8 mouse cellular contexts compared by ENCODE assay signal in genomic region chr5:31968046-31968506, GRCm38 (mm10).
DNase-seq lines count a peak whose midpoint lies in the region; ATAC-seq and TF ChIP-seq lines count a peak whose summit lies in the region.

No protein-coding gene starts in this region.

- H3K27ac ChIP-seq in gastrocnemius, adult 2 months = peak overlapping the region; percentile 44
- no peak overlapping the region for H3K27ac ChIP-seq in cerebellum, adult 2 months (ENCODE audit: insufficient read depth, low read length)
- H3K27ac ChIP-seq in intestine, embryonic 16.5 days (ENCODE audit: low read length) = peak overlapping the region; percentile 83
- peak overlapping the region; percentile 73; the same call in 1 of the 2 replicates for H3K27ac ChIP-seq in lung, postnatal 0 days (ENCODE audit: low read length)
- H3K27ac ChIP-seq in midbrain, embryonic 13.5 days = no peak overlapping the region

- H3K4me2 ChIP-seq in intestine, embryonic 16.5 days (ENCODE audit: low read depth, low read length) = no peak overlapping the region
- H3K4me2 ChIP-seq in lung, postnatal 0 days (replicated peaks; ENCODE audit: low read depth, low read length) = no peak overlapping the region
- H3K4me2 ChIP-seq in midbrain, embryonic 13.5 days (replicated peaks) = no peak overlapping the region

- ATAC-seq in intestine, embryonic 16.5 days = peak; percentile 97
- peak; percentile 31; the same call in 1 of the 2 replicates for ATAC-seq in lung, postnatal 0 days
- ATAC-seq in midbrain, embryonic 13.5 days = no peak

- intact Hi-C loops in gastrocnemius, adult 2 months (cut with DNase I) = no loop called here

- no peaks in the 10 kb centered on the region for H3K36me3 ChIP-seq in intestine, embryonic 16.5 days (ENCODE audit: control insufficient read depth, insufficient read depth, low read length)
- no peaks in the 10 kb centered on the region for H3K36me3 ChIP-seq in lung, postnatal 0 days (ENCODE audit: insufficient read depth, low read length)
- H3K36me3 ChIP-seq in midbrain, embryonic 13.5 days = no peaks in the 10 kb centered on the region

- H3K4me3 ChIP-seq in gastrocnemius, adult 2 months = no peak overlapping the region
- no peak overlapping the region for H3K4me3 ChIP-seq in cerebellum, adult 2 months (replicated peaks; ENCODE audit: insufficient read depth, low read depth, low read length)
- H3K4me3 ChIP-seq in intestine, embryonic 16.5 days (ENCODE audit: low read length) = no peak overlapping the region
- H3K4me3 ChIP-seq in lung, postnatal 0 days (ENCODE audit: low read depth, low read length) = no peak overlapping the region
- no peak overlapping the region for H3K4me3 ChIP-seq in midbrain, embryonic 13.5 days (replicated peaks)

- no peak overlapping the region; the same call in 1 of the 2 replicates for H3K9ac ChIP-seq in intestine, embryonic 16.5 days (ENCODE audit: low read depth, low read length)
- H3K9ac ChIP-seq in lung, postnatal 0 days (replicated peaks; ENCODE audit: low read depth) = no peak overlapping the region
- no peak overlapping the region for H3K9ac ChIP-seq in midbrain, embryonic 13.5 days (replicated peaks)

- peaks cover 10% of the 10 kb centered on the region for H3K4me1 ChIP-seq in cerebellum, adult 2 months (ENCODE audit: control insufficient read depth, insufficient read depth, low read length)
- peaks cover 12% of the 10 kb centered on the region; the same call in 1 of the 2 replicates for H3K4me1 ChIP-seq in intestine, embryonic 16.5 days (ENCODE audit: control insufficient read depth, insufficient read depth, low read length)
- no peaks in the 10 kb centered on the region for H3K4me1 ChIP-seq in lung, postnatal 0 days (ENCODE audit: insufficient read depth, low read depth, low read length)
- H3K4me1 ChIP-seq in midbrain, embryonic 13.5 days (replicated peaks) = no peaks in the 10 kb centered on the region

- WGBS in cerebellum, adult 2 months = 47% methylated on average over 6 of the region's 6 CpGs
- WGBS in intestine, embryonic 16.5 days = 41% methylated on average over 6 of the region's 6 CpGs
- WGBS in lung, postnatal 0 days = 59% methylated on average over 6 of the region's 6 CpGs
- 82% methylated on average over 6 of the region's 6 CpGs for WGBS in midbrain, embryonic 13.5 days

- TF ChIP-seq EP300 in lung, postnatal 0 days (IDR thresholded peaks at IDR 0.05) = no peak

- TF ChIP-seq POLR2A in cerebellum, adult 2 months (IDR thresholded peaks at IDR 0.05; ENCODE audit: borderline replicate concordance, insufficient read depth, low read length) = no peak

- DNase-seq in gastrocnemius, adult 2 months = peak; percentile 61
- no peak for DNase-seq in gastrocnemius, postnatal 4 days (ENCODE audit: low spot score in 2 of 2)
- peak; percentile 38 to 46 for DNase-seq in cerebellum, adult 2 months
- peak; percentile 40 for DNase-seq in lung, postnatal 0 days (ENCODE audit: low spot score)
- no peak for DNase-seq in spleen, postnatal 36 days (ENCODE audit: low spot score in 2 of 2)
- no peak for DNase-seq in frontal cortex, postnatal 10 days (ENCODE audit: low spot score in 2 of 2)

- H3K27me3 ChIP-seq in cerebellum, adult 2 months (ENCODE audit: control insufficient read depth, insufficient read depth, low read length) = no peaks in the 10 kb centered on the region
- H3K27me3 ChIP-seq in intestine, embryonic 16.5 days (replicated peaks; ENCODE audit: control insufficient read depth, insufficient read depth, low read length) = no peaks in the 10 kb centered on the region
- H3K27me3 ChIP-seq in lung, postnatal 0 days (replicated peaks; ENCODE audit: insufficient read depth, low read length) = no peaks in the 10 kb centered on the region
- no peaks in the 10 kb centered on the region for H3K27me3 ChIP-seq in midbrain, embryonic 13.5 days

- TF ChIP-seq CTCF in gastrocnemius, adult 2 months (IDR thresholded peaks at IDR 0.05) = no peak
- no peak for TF ChIP-seq CTCF in cerebellum, adult 2 months (IDR thresholded peaks at IDR 0.05; ENCODE audit: borderline replicate concordance, insufficient read depth, low read depth, low read length)
- TF ChIP-seq CTCF in lung, postnatal 0 days (IDR thresholded peaks at IDR 0.05) = no peak

- H3K9me3 ChIP-seq in intestine, embryonic 16.5 days (ENCODE audit: control insufficient read depth, low read length) = no peaks in the 10 kb centered on the region
- H3K9me3 ChIP-seq in lung, postnatal 0 days (ENCODE audit: low read length) = no peaks in the 10 kb centered on the region
- H3K9me3 ChIP-seq in midbrain, embryonic 13.5 days = no peaks in the 10 kb centered on the region

Comparison
In these comparisons a context has a peak if more than half of its experiments do, and no peak if none do; other contexts are left out.
1. DNase-seq: peak in gastrocnemius, adult 2 months (single experiment), cerebellum, adult 2 months (2 of 2) and lung, postnatal 0 days (single experiment); none in gastrocnemius, postnatal 4 days (0 of 2), spleen, postnatal 36 days (0 of 2) and frontal cortex, postnatal 10 days (0 of 2).
2. H3K27ac ChIP-seq: peak in gastrocnemius, adult 2 months (single experiment), intestine, embryonic 16.5 days (single experiment) and lung, postnatal 0 days (single experiment); none in cerebellum, adult 2 months (single experiment) and midbrain, embryonic 13.5 days (single experiment).